Mouse (Mus musculus): Measurements from ENCODE around the gene 4930519G04Rik.
"Not testable (repeated sequence)": the region's sequence is repeated elsewhere in the genome, so short reads cannot be mapped to it uniquely, and the experiment has no call there.

The 4930519G04Rik gene

DNA sequence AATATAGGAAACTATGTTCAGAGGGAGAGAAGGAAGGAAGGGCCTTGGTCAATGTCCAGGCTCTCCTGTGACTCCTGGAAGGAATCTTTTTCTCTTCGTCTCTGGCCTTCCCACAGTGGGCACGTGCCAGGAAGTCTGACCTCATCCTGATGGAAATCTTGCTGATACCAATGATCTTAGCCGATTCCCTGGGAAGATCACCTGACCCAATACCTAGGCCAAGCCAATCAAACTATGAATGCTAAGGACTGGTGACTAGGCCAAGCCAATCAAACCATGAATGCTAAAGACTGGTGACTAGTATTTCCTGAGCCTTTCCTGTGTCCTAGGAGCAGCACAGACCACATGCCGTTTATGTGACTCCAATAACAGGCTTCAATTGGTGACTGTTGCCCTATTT is 60.2 kb downstream of the 4930519G04Rik start:
- DNase-seq (ENCODE audit: low spot score in 2 of 2): no peak

GRCm38 (mm10) chr5:114914855-114915254 is 61.4 kb downstream of the 4930519G04Rik start:
- peak in 1 of 2 experiments; percentile 23 for DNase-seq (ENCODE audit: low spot score in 2 of 2)

GRCm38 (mm10) chr5:114915854-114916253 is 62.4 kb downstream of the 4930519G04Rik start:
- no peak for DNase-seq (ENCODE audit: low spot score in 2 of 2)

GRCm38 (mm10) chr5:114916777-114917176 is 63.3 kb downstream of the 4930519G04Rik start:
- DNase-seq (ENCODE audit: low spot score in 2 of 2): no peak

- not testable (repeated sequence) for DNase-seq (ENCODE audit: low spot score in 2 of 2)
Observed at GRCm38 (mm10) chr5:114917357-114917756, 63.9 kb downstream of the 4930519G04Rik start.

DNA sequence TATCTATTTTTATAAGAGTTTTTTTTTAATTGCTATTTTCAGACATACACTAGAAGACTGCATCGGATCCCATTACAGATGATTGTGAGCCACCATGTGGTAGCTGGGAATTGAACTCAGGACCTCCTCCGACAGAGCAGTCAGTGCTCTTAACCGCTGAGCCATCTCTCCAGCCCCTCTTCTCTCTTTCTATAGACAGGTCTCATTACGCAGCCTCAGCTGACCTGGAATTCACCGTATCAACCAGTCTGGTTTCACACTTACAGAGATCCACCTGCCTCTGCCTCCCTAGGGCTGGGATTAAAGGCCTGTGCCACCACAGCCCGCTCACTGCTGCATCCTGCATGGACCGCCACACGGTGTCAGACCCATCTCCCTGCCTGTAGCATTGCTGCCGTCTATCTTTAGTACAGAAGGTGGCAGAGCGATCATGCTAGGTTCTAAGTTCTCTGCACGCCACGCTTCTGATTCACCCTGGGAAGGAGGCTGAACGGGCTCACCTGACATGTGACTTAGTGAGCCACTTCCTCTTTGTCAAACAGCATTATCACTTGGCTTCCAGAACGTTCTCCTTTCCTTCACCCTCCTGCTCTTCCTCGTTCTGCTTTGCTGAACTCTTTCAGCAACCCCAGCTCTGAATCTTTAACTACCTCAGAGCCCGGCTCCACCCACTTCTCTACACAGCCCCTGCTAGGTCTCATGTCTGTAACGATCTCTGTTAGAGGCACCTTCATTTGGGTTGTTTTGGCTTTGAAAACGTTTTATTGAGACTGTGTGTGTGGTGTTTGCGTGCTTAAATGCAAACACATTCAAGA is 68.3 kb downstream of the 4930519G04Rik start:
- DNase-seq (ENCODE audit: low spot score in 2 of 2): no peak

GRCm38 (mm10) chr5:114922366-114922731 is 68.9 kb downstream of the 4930519G04Rik start:
- DNase-seq (ENCODE audit: low spot score in 2 of 2): no peak

- no peak for DNase-seq (ENCODE audit: low spot score in 2 of 2)
Observed at GRCm38 (mm10) chr5:114922998-114923473, 69.6 kb downstream of the 4930519G04Rik start, which contains the start of gene Oasl1. Gene Oasl1, plus strand, starts transcription at chr5:114923240.

DNA sequence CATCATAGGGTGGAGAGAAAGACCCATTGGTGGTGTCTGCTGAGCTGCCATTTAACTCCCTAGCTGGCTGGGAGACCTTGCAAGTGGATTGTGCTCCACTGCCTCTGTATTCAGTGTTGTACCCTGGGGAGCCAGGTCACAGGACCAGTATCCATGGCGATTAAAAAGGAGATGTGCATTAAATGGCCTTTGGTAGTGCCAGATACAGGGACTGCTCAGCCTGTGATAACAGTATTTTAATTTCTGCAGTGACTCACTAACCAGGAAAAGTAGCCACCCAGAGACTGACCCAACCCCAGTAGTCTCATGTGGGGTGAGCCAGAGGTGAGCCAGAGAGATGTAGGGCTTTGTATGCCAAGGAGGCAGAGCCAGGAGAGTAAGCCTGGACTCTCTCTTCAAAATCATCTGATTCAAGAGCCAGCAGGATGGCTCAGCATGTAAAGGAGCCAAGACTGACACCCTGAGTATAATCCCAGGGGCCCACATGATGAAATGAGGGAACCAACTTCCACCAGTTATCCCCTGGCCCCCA is 72.8 kb downstream of the 4930519G04Rik start:
- no peak for DNase-seq (ENCODE audit: low spot score in 2 of 2)

- DNase-seq (ENCODE audit: low spot score in 2 of 2): no peak
Observed at GRCm38 (mm10) chr5:114926753-114927152, 73.3 kb downstream of the 4930519G04Rik start.

GRCm38 (mm10) chr5:114931626-114932025 is 78.2 kb downstream of the 4930519G04Rik start:
- no peak for DNase-seq (ENCODE audit: low spot score in 2 of 2)

GRCm38 (mm10) chr5:114933206-114933605 is 79.7 kb downstream of the 4930519G04Rik start:
- no peak for DNase-seq (ENCODE audit: low spot score in 2 of 2)
